Mouse (Mus musculus) gastrocnemius, postnatal 4 days (tissue): Measurements from ENCODE around the gene Scgb3a1. TPM values are rescaled to one million over a fixed set of nuclear protein-coding genes. Genes with fewer than 3 reads are reported as not detected.

Experiments used
- total RNA-seq, 2 experiments: library from RNA; stranded (reverse); gene quantifications; 2 replicates each; pipeline ENCODE4 v1.2.3; 2021

The Scgb3a1 gene
- total RNA-seq, 2 experiments from 2014 or later, result 0.62 TPM; not detected in 1

Other genes with a start within 250 kb of the Scgb3a1 start
- not detected for gene Olfr1389, start 240.5 kb upstream of the Scgb3a1 start, total RNA-seq
- gene Olfr1388, start 227.0 kb upstream of the Scgb3a1 start, total RNA-seq, result under 1 TPM; 0.12 to 0.26 TPM
- gene Olfr1387, start 208.3 kb upstream of the Scgb3a1 start, total RNA-seq, result not detected
- gene Olfr1386, start 198.6 kb upstream of the Scgb3a1 start, total RNA-seq, result not detected
- not detected for gene Olfr1385, start 174.5 kb upstream of the Scgb3a1 start, total RNA-seq
- gene Olfr1384, start 156.9 kb upstream of the Scgb3a1 start, total RNA-seq, result not detected
- not detected for gene Olfr1383, start 144.0 kb upstream of the Scgb3a1 start, total RNA-seq
- gene Olfr1382, start 135.4 kb upstream of the Scgb3a1 start, total RNA-seq, result not detected
- gene Olfr1381, start 120.2 kb upstream of the Scgb3a1 start, total RNA-seq, result not detected
- not detected for gene Olfr1380, start 106.7 kb upstream of the Scgb3a1 start, total RNA-seq
- gene Flt4, start 54.3 kb upstream of the Scgb3a1 start, total RNA-seq, result 1 to 10 TPM; 7.3 to 7.5 TPM
- gene Cnot6, start 49.1 kb downstream of the Scgb3a1 start, total RNA-seq, result 10 to 100 TPM; 58.3 to 63.2 TPM
- gene Gfpt2, start 130.6 kb downstream of the Scgb3a1 start, total RNA-seq, result 10 to 100 TPM; 14.5 to 18.0 TPM
- gene Mapk9, start 183.1 kb downstream of the Scgb3a1 start, total RNA-seq, result 10 to 100 TPM; 44.6 to 50.8 TPM
- 1 to 10 TPM; 2.3 TPM for gene Rasgef1c, start 238.2 kb downstream of the Scgb3a1 start, total RNA-seq